Comparison of ENCODE assay signal across 10 mouse cellular contexts in genomic region chr5:150495792-150496191, GRCm38 (mm10). TPM values are rescaled to one million over a fixed set of nuclear protein-coding genes. Genes with fewer than 3 reads are reported as not detected.
A peak's percentile ranks its signal among the peaks of the same experiment; 100 is the strongest.
DNase-seq lines count a peak whose midpoint lies in the region; ATAC-seq and TF ChIP-seq lines count a peak whose summit lies in the region.
"Had no signal": no experiment of that assay in that cellular context is flagged by ENCODE, and none has a peak within 500 bp of the region (broad histone marks: within the 10 kb centered on the region; RNA-seq: fewer than 3 reads in every experiment).

No protein-coding gene starts in this region.

- H3K9me3 ChIP-seq in forebrain, postnatal 0 days (ENCODE audit: low read length): no peaks in the 10 kb centered on the region
- no peaks in the 10 kb centered on the region for H3K9me3 ChIP-seq in forebrain, embryonic 15.5 days
- H3K9me3 ChIP-seq: neural tube, embryonic 13.5 days had no signal

- 50% methylated on average over 6 of the region's 6 CpGs for WGBS in forebrain, postnatal 0 days
- WGBS in forebrain, embryonic 15.5 days: 45% methylated on average over 6 of the region's 6 CpGs

- no peak overlapping the region for H3K27ac ChIP-seq in forebrain, postnatal 0 days (ENCODE audit: low read depth, low read length)
- no peak overlapping the region for H3K27ac ChIP-seq in forebrain, embryonic 15.5 days (replicated peaks)
- H3K27ac ChIP-seq: neural tube, embryonic 13.5 days had no signal

- no peak overlapping the region for H3K4me2 ChIP-seq in forebrain, postnatal 0 days (ENCODE audit: low read depth)
- no peak overlapping the region for H3K4me2 ChIP-seq in forebrain, embryonic 15.5 days (replicated peaks)
- H3K4me2 ChIP-seq: neural tube, embryonic 13.5 days had no signal

- intact Hi-C loops in heart, postnatal 10 days (cut with DNase I): loop anchor here (2.0 kb wide), 1 partner anchor 55 kb away; no protein-coding TSS in a partner anchor

- H3K9ac ChIP-seq in forebrain, postnatal 0 days: no peak overlapping the region
- H3K9ac ChIP-seq in forebrain, embryonic 15.5 days (replicated peaks): no peak overlapping the region
- H3K9ac ChIP-seq: neural tube, embryonic 13.5 days had no signal

- TF ChIP-seq CTCF in forebrain, postnatal 0 days (IDR thresholded peaks at IDR 0.05; ENCODE audit: low read depth): peak; percentile 62

- H3K4me1 ChIP-seq in forebrain, postnatal 0 days (ENCODE audit: insufficient read depth): no peaks in the 10 kb centered on the region
- no peaks in the 10 kb centered on the region for H3K4me1 ChIP-seq in forebrain, embryonic 15.5 days
- H3K4me1 ChIP-seq: neural tube, embryonic 13.5 days had no signal

- DNase-seq in forebrain, postnatal 0 days: peak; percentile 13
- peak; percentile 30 for DNase-seq in right cerebral cortex, postnatal 14 days
- no peak for DNase-seq in right cerebral cortex, postnatal 36 days (ENCODE audit: low spot score in 2 of 2)
- peak; percentile 34 to 46 for DNase-seq in cerebellum, adult 18-20 months
- peak; percentile 30 to 57 for DNase-seq in heart, postnatal 10 days

- no peak overlapping the region for H3K4me3 ChIP-seq in forebrain, postnatal 0 days (ENCODE audit: low read depth, low read length)
- H3K4me3 ChIP-seq in forebrain, embryonic 15.5 days: no peak overlapping the region
- H3K4me3 ChIP-seq: neural tube, embryonic 13.5 days had no signal

- no peak for ATAC-seq in forebrain, postnatal 0 days
- ATAC-seq in forebrain, embryonic 15.5 days (replicated peaks): no peak
- ATAC-seq in megakaryocyte progenitor cell, adult 5-6 weeks (replicated peaks; ENCODE audit: poor library complexity): peak; percentile 92
- ATAC-seq in frontal cortex, adult (ENCODE audit: low TSS enrichment): no peak; the same call in 1 of the 2 replicates

- no peaks in the 10 kb centered on the region for H3K27me3 ChIP-seq in forebrain, postnatal 0 days (ENCODE audit: insufficient read depth, low read length)
- no peaks in the 10 kb centered on the region for H3K27me3 ChIP-seq in forebrain, embryonic 15.5 days
- H3K27me3 ChIP-seq: neural tube, embryonic 13.5 days had no signal

- peaks cover 35% of the 10 kb centered on the region for H3K36me3 ChIP-seq in forebrain, postnatal 0 days (ENCODE audit: insufficient read depth)
- peaks cover 18% of the 10 kb centered on the region for H3K36me3 ChIP-seq in forebrain, embryonic 15.5 days

RNA-seq across cellular contexts. Expression of gene Zar1l, which starts 22.2 kb away (rescaled TPM):
- total RNA-seq in forebrain, postnatal 0 days (2014; rRNA removed): 0.43 TPM in 1 of 2 replicates, not detected in the other
- not detected in 2 replicates for polyA plus RNA-seq in forebrain, postnatal 0 days (2015; fragmentation: Nextera tagmentation; extraction: Ambion mirVana)
- polyA plus RNA-seq in forebrain, embryonic 15.5 days (2015; fragmentation: Nextera tagmentation; extraction: Ambion mirVana): not detected in 2 replicates
- not detected for total RNA-seq in heart, postnatal 10 days (2021)
- not detected in 2 replicates for total RNA-seq in megakaryocyte progenitor cell, adult 5-6 weeks (2015)
- not detected in 2 replicates for total RNA-seq in megakaryocyte progenitor cell, adult 5-6 weeks (2017)
- polyA plus RNA-seq: intestine, embryonic 14.5 days; neural tube, embryonic 13.5 days had no signal

RNA-seq across cellular contexts. Expression of gene Brca2, which starts 26.6 kb away (rescaled TPM):
- 9.8 and 12.2 TPM in 2 replicates for total RNA-seq in forebrain, postnatal 0 days (2014; rRNA removed)
- polyA plus RNA-seq in forebrain, postnatal 0 days (2015; fragmentation: Nextera tagmentation; extraction: Ambion mirVana): 5.2 and 9.7 TPM in 2 replicates
- polyA plus RNA-seq in forebrain, embryonic 15.5 days (2015; fragmentation: Nextera tagmentation; extraction: Ambion mirVana): 14.6 and 18.3 TPM in 2 replicates
- total RNA-seq in heart, postnatal 10 days (2021): 10 to 100 TPM in 1 of 2 experiments, 1 to 10 TPM in 1; 9.4 to 12.0 TPM
- 36.1 and 52.9 TPM in 2 replicates for total RNA-seq in megakaryocyte progenitor cell, adult 5-6 weeks (2015)
- 37.4 and 45.7 TPM in 2 replicates for total RNA-seq in megakaryocyte progenitor cell, adult 5-6 weeks (2017)

Comparison
In these comparisons a context has a peak if more than half of its experiments do, and no peak if none do; other contexts are left out.
1. DNase-seq: peak in forebrain, postnatal 0 days (single experiment), right cerebral cortex, postnatal 14 days (single experiment), cerebellum, adult 18-20 months (2 of 2) and heart, postnatal 10 days (2 of 2); none in right cerebral cortex, postnatal 36 days (0 of 2).